Mouse (Mus musculus): ENCODE measurements around the gene Fau.

The Fau gene

DNA sequence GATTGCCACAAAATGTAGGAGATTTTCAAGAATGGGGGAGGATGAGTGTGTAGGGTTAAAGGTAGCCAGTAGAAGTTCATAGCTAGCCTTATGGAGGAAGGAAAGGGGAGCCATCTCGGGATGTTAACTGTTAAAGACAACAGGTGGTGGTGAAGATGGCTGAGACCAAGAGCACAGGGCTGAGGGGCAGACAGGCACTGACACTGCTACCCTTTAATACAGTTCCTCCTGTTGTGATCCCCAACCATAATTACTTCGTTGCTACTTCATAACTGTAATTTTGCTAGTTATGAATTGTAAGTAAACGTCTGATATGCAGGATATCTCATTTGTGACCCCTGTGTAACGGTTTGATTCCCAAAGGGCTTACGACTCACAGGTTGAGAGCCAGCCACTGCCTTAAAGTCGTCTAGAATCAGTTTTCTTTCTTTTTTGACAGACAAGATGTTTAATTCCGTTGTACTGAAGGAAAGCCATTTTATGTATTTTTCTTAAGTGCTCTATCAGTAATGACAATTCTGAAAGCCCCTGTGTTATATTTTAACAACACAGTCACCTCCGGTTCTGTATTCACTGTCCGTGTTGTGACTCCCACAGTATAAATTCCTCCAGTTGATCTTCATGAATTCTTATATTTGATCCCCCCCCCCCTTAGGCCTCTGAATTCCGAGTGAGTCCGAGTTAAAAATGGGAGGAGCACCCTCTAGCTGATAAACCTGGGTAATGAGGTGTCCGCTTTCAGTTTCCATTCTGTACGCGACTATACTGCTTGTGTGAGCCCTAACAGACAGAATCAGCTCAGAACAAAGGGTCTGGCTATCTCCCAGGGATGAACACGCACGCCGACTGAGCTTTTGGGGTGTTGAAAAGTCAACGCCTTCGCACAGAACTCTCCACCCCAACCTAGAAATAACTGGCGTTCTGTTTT lies 12.0 kb upstream of the Fau start:
- DNase-seq (ENCODE audit: extremely low spot score, low spot score), result no peak

DNA sequence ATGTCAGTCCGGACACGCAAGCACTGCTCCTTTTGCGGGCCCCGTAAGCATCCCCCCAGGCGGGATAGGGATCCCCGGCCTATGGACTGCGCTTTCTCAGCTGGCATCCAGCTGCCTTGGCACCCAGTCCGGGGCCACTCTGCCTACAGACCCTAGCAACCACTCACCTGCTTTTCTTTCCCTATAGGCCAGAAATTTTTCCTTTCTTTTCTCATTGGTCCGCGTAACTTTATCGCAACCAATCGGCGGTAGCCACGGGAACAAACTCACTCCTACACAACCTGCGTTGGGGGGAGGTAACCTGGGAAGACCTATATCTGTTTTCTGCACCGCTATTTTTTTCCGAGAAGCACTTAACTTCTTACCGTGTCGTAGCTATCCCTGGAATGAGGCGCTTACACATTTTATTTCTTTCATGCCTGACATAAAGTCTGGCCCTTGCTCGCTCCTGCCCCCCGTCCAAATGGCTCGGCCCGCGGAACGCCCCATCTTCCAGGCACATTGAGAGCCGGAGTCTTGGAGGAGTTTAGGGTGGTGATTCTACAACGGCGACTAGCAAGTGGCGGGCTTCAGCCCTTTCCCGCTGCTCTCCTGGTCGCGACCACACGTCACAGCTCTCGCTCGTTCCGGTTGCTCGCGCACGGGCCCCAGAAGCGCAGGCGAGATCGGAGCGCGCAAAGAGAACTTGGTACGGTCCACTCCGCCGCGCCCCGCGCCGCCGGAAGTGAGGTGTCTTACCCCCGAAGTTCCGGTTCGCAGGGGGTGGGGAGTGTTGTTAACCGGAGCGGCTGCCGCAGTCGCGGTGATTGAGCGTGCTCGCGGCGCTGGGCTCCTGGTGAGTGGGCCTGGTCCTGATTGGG lies 11.1 kb upstream of the Fau start, which contains the start of gene Syvn1:
Gene Syvn1 (plus strand): TSS at position 283 of the 860 bp plus-strand sequence.
- DNase-seq (ENCODE audit: extremely low spot score, low spot score), result peak; percentile 95

DNA sequence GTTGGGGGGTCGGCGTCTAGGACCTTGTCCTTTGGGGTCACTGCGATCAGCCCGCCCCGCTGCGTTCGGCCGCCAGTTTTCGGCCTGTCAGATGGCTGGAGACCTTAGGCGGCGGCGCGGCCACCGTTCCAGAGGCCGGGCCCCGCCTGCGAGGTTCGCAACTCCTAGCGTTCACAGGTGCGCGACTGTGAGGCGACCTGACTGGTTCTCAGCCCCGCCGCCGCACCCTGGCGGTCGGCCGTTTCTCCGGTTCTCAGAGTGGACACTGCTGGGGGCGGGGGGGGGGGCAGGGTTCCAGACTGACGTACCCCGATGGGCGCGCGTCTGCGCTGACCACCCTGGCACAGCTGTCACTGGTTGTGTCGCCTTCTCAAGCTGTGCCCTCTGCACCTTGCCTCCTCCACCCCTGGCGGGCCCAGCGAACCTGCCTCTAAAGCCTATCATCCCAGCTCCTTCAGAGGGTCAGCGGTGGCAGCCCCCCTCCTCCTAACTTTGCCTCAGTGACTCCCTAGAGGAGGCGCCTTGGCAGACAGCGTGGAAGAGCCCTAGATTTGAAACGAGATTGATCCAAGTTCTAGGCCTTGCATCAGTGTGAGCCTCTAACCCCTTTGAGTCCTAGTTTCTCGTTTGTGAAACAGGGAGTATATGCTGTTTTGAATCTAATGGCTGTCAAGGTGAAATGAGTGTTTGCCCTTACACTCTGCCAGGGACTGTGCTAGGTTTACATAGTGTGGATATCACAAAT lies 10.3 kb upstream of the Fau start:
- DNase-seq (ENCODE audit: extremely low spot score, low spot score), result no peak

DNA sequence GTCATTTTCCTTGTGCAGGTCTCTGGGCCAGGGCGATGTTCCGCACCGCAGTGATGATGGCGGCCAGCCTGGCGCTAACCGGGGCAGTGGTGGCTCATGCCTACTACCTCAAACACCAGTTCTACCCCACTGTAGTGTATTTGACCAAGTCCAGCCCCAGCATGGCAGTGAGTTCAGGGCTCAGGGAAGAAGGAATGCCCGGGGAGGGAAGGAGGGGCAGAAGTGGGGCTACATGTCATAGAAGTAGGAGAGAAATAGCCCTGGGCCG lies 9.8 kb upstream of the Fau start:
- no peak for DNase-seq (ENCODE audit: extremely low spot score, low spot score)

DNA sequence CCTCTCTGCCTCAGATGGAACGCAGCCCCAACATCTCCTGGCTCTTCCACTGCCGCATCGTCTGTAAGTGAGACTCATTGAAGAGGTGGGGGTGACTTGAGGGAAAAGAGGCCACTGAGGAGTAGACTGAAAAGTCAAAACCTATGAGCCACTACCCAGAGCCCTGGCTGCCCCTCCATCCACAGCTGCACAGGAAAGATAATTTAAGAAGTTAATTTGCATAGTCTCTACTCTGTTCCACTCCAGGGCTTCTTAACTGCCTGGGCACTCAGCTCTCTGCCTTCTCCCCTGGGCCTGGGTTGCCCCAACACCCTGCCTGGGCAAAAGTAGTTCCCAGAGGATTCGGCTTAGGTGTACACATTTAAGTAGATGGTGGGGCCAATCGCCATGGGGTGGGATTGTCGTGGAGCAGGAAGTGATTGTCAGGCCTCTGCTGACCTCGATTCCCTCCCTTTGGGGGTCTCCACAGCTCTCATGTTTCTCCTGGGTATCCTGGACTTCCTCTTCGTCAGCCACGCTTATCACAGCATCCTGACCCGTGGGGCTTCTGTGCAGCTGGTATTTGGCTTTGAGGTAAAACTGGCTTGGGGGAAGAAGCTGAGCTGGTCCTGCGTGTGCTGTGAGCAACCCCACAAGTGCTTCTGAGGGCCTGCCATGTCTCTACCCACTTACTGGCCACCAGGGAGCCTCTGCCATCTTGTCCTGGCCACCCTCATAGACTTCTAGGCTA lies 8.8 kb upstream of the Fau start:
- DNase-seq (ENCODE audit: extremely low spot score, low spot score), result no peak

DNA sequence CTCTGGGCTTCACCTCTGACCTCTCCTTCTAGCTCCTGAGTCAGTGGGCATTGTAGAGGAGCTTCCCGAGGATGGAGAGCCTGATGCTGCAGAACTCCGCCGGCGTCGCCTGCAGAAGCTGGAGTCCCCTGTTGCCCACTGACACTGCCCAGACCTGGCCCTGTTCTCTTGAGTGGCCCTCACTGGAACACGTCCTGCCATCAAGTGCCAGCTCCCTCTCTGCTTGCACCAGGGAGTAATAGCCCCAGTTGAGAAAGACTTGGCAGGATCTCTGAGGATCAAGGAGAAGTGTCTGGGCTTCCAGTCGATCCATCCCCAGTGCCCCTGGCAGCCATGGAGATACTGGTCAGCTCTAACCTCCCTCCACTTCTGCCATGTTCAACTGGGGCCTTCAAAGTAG lies 5.1 kb upstream of the Fau start:
- DNase-seq (ENCODE audit: extremely low spot score, low spot score), result no peak

DNA sequence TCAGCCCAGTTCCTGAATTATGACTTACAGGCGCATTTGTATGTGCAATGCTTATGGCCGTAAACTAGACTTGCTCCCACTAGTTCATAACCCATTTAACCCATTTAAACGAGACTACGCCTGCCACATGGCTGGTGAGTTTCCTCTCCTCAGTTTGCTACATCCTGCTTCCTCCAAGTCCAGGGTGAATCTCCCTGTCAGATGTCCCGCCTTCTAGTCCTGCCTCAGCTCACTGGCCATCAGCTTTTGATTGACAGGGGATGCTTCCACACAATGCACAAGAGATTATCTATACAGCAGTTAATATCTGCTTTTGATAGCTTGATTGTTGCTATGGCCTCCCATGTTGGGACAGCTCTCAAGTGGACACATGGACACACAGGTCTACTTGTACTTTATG lies 3.3 kb upstream of the Fau start:
- no peak for DNase-seq (ENCODE audit: extremely low spot score, low spot score)

DNA sequence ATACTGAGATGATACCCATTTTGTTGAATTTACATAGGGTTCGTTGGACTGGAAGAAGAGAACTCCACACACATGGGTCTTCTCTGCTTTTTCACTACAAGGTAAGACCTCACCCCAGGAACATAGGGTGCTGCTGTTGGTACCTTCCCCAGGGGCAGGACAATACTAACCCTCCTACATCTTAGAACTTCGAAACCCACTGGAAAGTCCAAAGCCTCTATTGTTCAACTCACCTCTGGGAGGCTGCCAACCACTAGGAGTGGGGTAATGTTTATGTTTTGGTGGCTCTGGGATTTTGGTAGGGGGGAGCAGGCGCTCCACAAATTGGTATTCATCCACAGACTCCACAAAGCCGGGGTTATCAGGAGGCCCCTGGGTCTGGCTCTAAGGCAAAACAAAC lies 948 bp upstream of the Fau start:
- DNase-seq (ENCODE audit: extremely low spot score, low spot score), result no peak

DNA sequence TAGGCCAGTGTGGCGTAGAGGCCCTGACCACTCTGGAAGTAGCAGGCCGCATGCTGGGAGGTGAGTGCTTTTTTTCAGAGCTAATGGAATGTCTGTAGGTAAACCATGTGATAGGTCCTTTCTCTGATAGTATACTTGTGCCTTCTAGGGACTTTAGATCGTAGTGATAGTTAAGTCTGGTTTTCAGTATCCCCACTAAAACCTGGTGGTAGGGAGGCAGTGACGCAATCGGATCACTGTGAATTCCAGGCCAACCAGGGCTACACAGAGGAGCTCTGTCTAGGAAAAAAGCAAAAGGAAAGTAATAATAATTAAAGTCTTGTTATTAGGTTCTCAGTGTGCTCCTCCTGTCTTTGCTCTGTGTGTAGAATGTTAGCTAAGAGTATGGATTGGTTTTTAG lies 869 bp downstream of the Fau start:
- no peak for DNase-seq (ENCODE audit: extremely low spot score, low spot score)

DNA sequence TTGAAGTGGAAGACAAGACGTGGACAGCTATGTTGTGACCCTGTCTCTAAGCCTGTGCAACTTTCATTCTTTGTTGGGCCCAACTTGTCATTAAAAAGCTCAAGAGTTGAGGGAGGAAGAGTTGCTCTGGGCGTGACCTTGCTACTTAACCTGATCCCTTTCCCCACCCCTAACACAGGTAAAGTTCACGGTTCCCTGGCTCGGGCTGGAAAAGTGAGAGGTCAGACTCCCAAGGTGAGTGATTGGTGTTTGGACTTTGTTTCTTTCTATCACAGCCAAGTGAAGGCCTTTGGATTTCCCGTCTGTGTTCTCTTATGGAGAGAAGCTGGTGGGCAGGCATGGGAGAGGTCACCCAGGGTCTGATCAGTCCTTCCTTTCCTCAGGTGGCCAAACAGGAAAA lies 1.3 kb downstream of the Fau start:
- no peak for DNase-seq (ENCODE audit: extremely low spot score, low spot score)

DNA sequence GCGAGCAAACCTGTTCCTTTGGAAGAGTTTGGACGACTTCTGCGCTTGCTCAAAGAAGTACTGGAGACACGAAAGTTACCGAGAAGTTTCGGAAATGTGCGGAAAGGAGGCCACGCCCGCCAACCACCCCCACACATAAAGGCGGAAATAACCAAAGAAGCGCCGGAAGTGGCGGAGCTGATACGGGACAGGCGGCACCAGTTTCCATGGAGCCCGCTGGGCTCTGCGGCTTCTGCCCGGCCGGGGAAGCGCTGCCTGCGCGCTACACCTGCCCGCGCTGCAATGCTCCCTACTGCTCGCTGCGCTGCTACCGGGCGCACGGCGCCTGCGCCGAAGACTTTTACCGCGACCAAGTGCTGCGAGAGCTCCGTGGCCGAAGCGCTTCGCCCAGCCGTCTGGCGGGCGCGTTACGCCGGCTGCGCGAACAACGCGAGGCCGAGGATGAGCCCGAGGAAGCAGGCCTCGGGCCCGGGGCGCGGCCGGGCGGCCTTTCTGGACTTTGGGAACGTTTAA lies 3.4 kb downstream of the Fau start, which contains the start of gene Znhit2:
Gene Znhit2 (plus strand): TSS at position 172 of the 513 bp plus-strand sequence.
- DNase-seq (ENCODE audit: extremely low spot score, low spot score), result peak; percentile 91

DNA sequence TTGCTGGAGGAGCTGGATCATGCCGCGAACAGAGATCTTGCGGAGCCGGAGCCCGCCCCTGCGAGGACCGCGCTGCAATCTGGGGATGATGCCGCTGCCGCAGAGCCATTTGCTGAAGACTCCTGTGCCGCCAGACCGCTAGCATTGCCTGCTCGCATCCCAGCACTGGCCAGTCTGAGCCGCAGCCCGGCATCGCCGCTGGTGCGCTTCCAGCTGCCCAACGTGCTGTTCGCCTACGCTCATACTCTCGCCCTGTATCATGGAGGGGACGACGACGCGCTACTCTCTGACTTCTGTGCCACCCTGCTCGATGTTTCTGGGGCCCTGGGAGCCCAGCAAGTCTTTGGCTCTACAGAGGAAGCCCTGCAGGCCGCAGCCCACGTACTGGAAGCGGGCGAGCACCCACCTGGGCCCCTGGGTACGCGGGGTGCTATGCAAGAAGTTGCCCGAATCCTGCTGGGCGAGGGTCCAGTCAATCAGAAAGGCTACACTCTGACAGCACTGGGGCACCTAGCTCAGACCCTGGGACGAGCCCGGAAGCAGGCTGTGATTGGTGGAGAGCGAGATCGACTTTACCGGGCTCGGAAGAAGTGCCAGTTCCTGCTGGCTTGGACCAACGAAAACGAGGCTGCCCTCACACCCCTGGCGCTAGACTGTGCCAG lies 4.1 kb downstream of the Fau start:
- peak; percentile 45 for DNase-seq (ENCODE audit: extremely low spot score, low spot score)

DNA sequence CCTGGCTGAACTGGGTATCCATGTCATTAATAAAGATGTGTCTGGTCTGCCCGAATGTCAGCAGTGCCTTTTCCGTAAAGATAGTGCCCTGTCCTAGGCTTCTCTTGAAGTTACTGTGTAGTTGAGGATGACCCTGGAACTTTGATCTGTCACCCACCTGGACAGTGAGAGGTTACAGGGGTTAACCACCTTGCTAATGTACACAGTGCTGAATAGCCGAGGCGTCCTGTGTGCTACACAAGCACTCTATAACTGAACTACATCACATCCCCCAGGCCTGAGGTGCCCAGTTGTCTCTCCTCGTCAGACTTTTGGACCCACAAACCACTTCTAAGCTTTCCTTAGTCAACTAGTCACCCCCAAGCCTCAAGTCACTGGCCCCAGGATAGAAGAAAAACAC lies 4.8 kb downstream of the Fau start:
- no peak for DNase-seq (ENCODE audit: extremely low spot score, low spot score)

DNA sequence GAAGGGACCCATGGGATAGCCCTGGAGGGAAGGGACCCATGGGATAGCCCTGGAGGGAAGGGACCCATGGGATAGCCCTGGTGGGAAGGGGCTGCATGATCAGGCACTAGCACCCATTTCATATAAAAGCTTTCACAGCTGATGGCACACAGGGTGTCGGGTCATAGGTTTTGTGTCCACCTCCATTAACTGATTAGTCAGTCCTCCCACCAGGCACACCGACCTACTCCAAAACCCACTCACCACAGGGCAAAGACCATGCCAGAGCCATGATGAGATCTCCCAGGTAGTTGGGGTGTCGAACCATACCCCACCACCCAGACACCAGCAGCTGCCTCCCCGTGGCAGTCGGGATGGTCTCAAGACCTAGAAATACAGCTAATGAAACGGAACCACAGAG lies 5.4 kb downstream of the Fau start:
- DNase-seq (ENCODE audit: extremely low spot score, low spot score), result no peak

DNA sequence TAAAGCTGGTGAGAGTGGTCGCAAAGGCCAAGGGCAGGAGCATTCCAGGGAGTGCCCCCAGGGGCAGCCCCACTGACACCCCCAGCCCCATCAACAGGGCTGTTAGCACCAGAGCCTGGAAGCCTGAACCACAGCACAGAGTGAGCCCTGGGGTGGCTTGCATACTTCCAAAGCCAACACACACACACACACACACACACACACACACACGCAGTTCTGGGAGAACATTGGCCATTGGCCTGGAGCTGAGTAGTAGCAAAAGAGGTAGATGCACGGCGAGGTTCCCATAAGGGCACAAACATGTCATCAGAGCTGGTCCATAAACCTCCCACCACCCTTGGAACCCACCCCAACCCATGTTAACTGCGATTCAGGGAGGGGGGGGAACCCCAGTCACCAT lies 8.9 kb downstream of the Fau start:
- no peak for DNase-seq (ENCODE audit: extremely low spot score, low spot score)

DNA sequence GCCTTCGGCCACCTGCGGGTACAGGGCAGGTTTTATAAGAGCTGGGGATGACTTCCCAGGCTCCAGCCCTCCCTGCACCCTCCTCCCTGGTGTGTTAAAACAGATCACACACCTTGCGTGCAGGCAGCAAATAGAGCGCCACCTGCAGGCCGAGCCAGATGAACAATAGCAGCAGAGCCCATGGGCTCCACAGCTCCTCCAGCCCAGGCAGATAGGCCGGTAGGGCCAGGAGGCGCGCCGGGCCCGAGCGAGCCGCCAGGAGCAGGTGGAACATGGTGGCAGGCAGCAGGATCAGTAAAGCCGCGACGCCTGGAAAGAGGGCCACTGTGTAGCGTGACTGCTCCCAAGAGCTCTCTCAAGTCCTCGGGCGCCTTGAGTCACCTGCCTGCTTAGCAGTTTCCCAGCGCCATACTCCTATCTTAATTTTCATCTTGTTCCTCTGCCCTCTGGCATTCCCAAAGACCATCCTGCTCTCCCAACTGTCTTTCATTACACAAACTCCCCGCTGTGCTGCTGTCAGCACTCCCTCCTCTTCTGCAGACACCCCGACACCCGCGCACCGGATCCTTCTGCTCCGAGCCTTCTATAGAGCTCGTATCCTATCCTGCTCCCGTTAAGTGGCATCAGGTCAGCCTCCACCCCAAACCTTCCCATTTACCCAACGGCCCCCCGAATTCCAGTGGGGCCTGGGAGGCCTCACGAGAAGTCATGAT lies 9.5 kb downstream of the Fau start:
- DNase-seq (ENCODE audit: extremely low spot score, low spot score), result peak; percentile 89

DNA sequence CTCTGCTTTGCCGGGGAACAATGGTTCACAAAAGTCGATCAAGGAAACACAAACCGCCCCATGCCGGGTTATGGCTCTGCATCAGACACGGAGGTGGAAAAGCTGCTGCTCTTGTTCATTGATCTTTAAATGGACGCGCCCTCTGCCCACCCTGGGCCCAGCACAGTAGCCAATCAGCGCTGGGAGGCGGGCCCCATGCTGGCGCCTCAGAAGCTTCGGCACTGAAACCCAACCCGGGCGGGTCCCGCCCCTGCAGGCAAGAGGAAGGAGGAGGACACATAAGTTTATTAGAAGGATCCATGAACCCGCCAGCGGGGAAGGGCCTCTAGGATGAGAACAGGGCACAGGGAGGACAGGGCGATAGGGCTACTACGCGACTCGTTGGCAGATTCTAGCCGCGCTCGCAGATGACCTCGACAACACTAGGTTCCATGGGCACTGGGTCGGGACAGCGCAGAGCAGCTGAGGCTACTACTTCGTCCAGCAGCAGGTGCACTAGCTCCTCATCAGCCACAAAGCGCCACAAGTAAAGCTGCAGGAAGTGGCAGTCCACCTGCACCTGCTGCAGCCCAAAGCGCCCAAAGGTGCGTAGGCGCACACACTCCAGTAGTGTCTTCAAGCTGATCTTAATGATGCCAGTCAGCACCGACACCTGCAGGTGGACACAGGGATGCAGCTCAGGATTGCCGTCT lies 10.2 kb downstream of the Fau start, which contains the start of gene Tm7sf2:
Gene Tm7sf2 (minus strand): TSS at position 650 of the 692 bp plus-strand sequence.
- peak; percentile 92 for DNase-seq (ENCODE audit: extremely low spot score, low spot score)

DNA sequence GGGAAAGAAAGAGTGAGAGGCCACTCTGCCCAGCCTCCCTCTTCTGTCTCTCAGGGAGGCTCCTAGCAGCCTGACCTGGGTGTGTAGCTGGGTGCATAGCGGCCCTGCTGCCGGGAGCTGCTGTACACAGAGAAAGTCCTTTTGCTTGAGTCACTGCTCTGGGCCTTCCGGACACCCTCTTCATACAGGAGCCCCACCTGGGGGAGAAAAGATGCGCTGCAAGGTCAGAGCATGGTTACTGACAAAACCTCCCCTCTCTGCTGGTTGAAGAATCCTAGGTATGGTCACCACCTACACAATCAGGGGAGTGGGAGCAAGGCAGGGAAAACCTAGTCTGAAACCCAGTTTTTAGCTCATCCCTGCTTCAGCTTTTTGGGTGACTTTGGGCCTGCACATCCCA lies 11.3 kb downstream of the Fau start:
- no peak for DNase-seq (ENCODE audit: extremely low spot score, low spot score)

DNA sequence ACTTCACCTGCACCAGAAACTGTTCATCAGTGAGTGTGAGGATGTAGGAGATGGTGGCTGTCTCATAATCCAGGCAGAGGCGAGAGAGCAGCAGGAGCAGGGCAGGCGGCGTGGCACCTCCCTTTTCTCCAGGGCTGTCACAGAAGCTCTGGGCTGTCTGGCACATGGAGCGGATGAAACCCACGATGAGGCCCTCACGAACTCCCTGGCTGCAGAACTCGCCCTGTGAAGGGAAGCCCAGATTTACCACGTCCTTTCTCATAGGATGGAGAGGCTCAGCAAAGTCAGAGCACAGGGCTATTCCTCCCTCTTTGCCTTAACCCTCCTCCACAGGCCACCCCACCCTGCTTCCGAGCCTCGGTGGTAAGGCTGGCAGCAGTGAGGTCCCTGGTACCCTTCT lies 12.2 kb downstream of the Fau start:
- DNase-seq (ENCODE audit: extremely low spot score, low spot score), result no peak

All from neural tube, embryonic 10.5 days (tissue).